Mouse (Mus musculus) intestine, embryonic 15.5 days (tissue): Measurements from ENCODE around the gene Taar3. TPM values are rescaled to one million over a fixed set of nuclear protein-coding genes. Genes with fewer than 3 reads are reported as not detected.

Source experiments
- polyA plus RNA-seq: library from polyadenylated mRNA; unstranded; fragments of >200 nt; fragmentation: Nextera tagmentation; extraction: Ambion mirVana; gene quantifications from 2 replicates; pipeline ENCODE4 v1.2.1, GENCODE M21; 2015

Gene Taar3
- polyA plus RNA-seq, 1 experiment from 2014 or later = not detected

Other genes starting within 250 kb of the Taar3 start
- gene Rps12, start 162.3 kb upstream of the Taar3 start, polyA plus RNA-seq = 195 and 208 TPM in 2 replicates
- 15.8 and 17.0 TPM in 2 replicates for gene Slc18b1, start 152.6 kb upstream of the Taar3 start, polyA plus RNA-seq
- gene Vnn3, start 98.1 kb upstream of the Taar3 start, polyA plus RNA-seq = 0.24 and 0.28 TPM in 2 replicates
- 1.9 and 2.4 TPM in 2 replicates for gene Vnn1, start 54.9 kb upstream of the Taar3 start, polyA plus RNA-seq
- gene Taar1, start 29.2 kb upstream of the Taar3 start, polyA plus RNA-seq = not detected in 2 replicates
- gene Taar2, start 11.0 kb upstream of the Taar3 start, polyA plus RNA-seq = 0.14 and 0.21 TPM in 2 replicates
- gene Taar4, start 10.9 kb downstream of the Taar3 start, polyA plus RNA-seq = not detected in 2 replicates
- not detected in 2 replicates for gene Taar5, start 21.1 kb downstream of the Taar3 start, polyA plus RNA-seq
- gene Taar6, start 36.1 kb downstream of the Taar3 start, polyA plus RNA-seq = not detected in 2 replicates
- not detected in 2 replicates for gene Taar7a, start 43.9 kb downstream of the Taar3 start, polyA plus RNA-seq
- gene Taar7b, start 50.4 kb downstream of the Taar3 start, polyA plus RNA-seq = not detected in 2 replicates
- not detected in 2 replicates for gene Taar7d, start 77.7 kb downstream of the Taar3 start, polyA plus RNA-seq
- gene Taar7e, start 88.1 kb downstream of the Taar3 start, polyA plus RNA-seq = not detected in 2 replicates
- gene Taar7f, start 100.0 kb downstream of the Taar3 start, polyA plus RNA-seq = not detected in 2 replicates
- not detected in 2 replicates for gene Taar8a, start 126.9 kb downstream of the Taar3 start, polyA plus RNA-seq
- gene Taar8b, start 142.7 kb downstream of the Taar3 start, polyA plus RNA-seq = not detected in 2 replicates
- not detected in 2 replicates for gene Taar8c, start 152.4 kb downstream of the Taar3 start, polyA plus RNA-seq
- not detected in 2 replicates for gene Taar9, start 160.0 kb downstream of the Taar3 start, polyA plus RNA-seq
- gene Stx7, start 199.7 kb downstream of the Taar3 start, polyA plus RNA-seq = 123 and 127 TPM in 2 replicates